Mouse (Mus musculus) lung, adult 18-20 months (tissue): ENCODE data around the gene Olfr985.

Experiments used
- DNase-seq, 2 experiments: peaks; one replicate each; pipeline ENCODE4 v3.0.0; 2022; ENCODE audit warnings: mixed read lengths in 2 of 2

Olfr985 gene

GRCm38 (mm10) chr9:40130084-40130483 lies at the start of gene Olfr985:
Olfr985 (minus strand) TSS chr9:40130184.
- DNase-seq = no peak

- no peak for DNase-seq
Measured at GRCm38 (mm10) chr9:40177017-40177416, 47.0 kb upstream of the Olfr985 start.

DNA sequence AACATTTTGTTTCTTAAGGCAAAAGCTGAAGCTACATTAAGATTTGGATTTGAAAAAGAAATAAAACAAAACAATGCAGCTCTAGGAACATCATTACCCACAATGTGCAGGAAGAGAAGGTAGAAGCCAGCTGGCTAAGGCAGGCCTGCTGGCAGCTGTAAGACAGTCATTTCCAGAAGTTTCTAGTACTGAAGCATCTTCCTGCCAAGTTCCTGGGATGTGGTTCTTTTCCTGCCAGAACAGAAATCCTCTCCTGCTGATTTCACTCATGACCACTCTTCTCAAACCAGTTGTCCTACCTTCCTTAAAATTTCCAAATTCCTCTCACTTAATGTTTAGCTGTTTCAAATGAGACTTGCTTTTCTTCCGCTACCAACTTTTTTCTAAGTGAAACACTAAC lies 36.5 kb upstream of the Olfr985 start:
- no peak for DNase-seq

DNA sequence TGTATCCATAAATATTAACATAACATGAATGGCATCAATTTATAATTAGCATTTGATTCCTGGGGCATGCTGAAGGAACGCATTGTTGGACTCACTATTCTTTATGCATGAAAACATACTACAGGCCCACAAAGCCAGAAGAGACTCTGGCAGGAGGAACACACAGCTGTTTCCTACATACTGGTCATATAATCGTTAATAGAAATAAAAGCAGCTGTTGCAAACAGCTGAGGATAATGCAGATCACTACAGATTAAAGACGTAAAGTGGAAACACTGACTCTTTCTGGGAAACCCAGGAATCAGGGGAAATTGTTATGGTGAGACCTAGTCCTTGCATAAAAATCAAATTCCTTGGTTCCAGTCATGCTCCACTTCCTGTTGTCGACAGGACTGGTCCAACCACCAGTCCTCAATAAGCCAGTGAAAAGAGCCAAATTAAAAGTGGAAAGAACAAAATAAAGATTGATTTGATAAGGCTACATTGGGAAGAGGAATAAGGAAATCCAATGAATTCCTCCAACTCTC lies 25.2 kb upstream of the Olfr985 start:
- DNase-seq = no peak

- no peak for DNase-seq
Measured at GRCm38 (mm10) chr9:40141544-40141943, 11.6 kb upstream of the Olfr985 start.

DNA sequence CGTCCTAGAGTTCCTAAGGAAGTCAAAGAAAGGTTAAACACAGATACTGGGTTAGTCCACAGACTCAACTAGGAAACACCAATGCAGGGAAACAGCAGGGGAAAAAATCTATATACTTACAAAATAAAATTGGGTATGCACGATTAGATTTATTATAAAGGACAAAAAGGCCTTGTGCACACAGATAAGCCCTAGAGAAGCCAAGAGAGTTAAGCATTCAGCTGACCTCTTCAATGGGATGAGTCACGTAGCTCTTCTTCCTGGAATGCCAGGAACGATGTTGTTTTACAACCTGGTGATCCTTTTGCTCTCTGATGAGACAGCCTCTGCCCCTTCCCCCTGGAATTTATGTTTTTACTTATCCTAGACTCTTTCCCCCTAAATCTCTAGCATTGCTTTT lies 9.5 kb upstream of the Olfr985 start:
- DNase-seq = no peak

GRCm38 (mm10) chr9:40136987-40137688 lies 7.2 kb upstream of the Olfr985 start:
- peak in 1 of 2 experiments; percentile 2 for DNase-seq

- no peak for DNase-seq
Measured at GRCm38 (mm10) chr9:40130556-40130955, 572 bp upstream of the Olfr985 start.

GRCm38 (mm10) chr9:40117287-40117659 lies 12.7 kb downstream of the Olfr985 start:
- no peak for DNase-seq

- DNase-seq = peak; percentile 49 to 62
Measured at GRCm38 (mm10) chr9:40116645-40117286, 13.2 kb downstream of the Olfr985 start.

DNA sequence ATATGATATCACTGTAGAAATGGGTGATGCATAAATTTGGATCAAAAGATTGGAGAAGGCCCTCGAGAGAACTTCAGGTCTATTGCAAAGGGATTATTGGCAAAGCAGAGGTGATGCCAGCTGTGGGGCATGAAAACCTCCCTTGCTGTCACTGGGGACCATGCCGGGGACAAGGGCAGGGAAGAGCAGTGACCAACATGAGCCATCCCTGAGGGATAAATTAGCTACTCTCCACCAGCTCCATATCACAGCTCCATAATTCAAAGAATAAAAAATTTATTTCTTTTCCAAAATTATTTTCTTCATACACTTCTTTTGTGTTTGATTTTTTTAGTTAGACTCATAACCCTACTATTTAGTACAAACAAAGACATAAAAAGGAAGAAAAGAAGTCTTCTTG lies 15.9 kb downstream of the Olfr985 start, which contains the start of gene Olfr984:
TSS of gene Olfr984 (minus strand) at position 101 of the 400 bp plus-strand sequence.
- DNase-seq = no peak

DNA sequence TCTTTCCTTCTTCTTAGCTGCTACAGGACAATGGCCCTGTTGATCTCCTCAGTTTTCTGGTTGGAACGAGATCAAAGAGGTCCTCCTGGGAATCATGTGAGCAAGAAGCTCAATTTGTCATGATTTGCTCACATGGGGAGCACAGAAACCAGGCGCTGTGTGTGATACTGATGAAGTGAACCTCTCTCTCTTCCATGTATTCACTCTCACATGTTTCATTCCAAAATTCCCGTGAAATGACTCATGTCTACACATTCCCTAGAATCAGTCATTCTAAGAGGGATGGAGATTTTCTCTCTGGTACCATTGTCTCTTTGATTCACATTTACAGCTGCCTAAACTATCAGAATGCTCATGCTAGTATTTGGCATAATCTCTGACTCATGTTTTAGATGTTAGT lies 35.2 kb downstream of the Olfr985 start:
- no peak for DNase-seq

GRCm38 (mm10) chr9:40093495-40093894 lies 36.5 kb downstream of the Olfr985 start, which contains the start of gene Olfr983:
Olfr983 (minus strand) TSS chr9:40093595.
- DNase-seq = no peak
